Mouse (Mus musculus): ENCODE measurements around the gene Prok2. TPM values are rescaled to one million over a fixed set of nuclear protein-coding genes. Genes with fewer than 3 reads are reported as not detected.
A peak's percentile ranks its signal among the peaks of the same experiment; 100 is the strongest.

Gene Prok2
- total RNA-seq, 2 experiments from 2014 or later, result 0.26 to 0.61 TPM

GRCm38 (mm10) chr6:99692916-99693841 lies 33.0 kb downstream of the Prok2 start:
- peak in 1 of 2 experiments; percentile 56 for DNase-seq (ENCODE audit: low spot score in 2 of 2)

GRCm38 (mm10) chr6:99692206-99692915 lies 33.8 kb downstream of the Prok2 start, which contains the start of gene Gpr27:
Gene Gpr27 (plus strand): TSS chr6:99692679.
- DNase-seq (ENCODE audit: low spot score in 2 of 2), result peak; percentile 30 to 59

GRCm38 (mm10) chr6:99691666-99692205 lies 34.5 kb downstream of the Prok2 start:
- DNase-seq (ENCODE audit: low spot score in 2 of 2), result no peak

GRCm38 (mm10) chr6:99688513-99688912 lies 37.7 kb downstream of the Prok2 start:
- no peak for DNase-seq (ENCODE audit: low spot score in 2 of 2)

GRCm38 (mm10) chr6:99684899-99685298 lies 41.3 kb downstream of the Prok2 start:
- DNase-seq (ENCODE audit: low spot score in 2 of 2), result no peak

- DNase-seq (ENCODE audit: low spot score in 2 of 2), result no peak
These were observed 42.2 kb downstream of the Prok2 start for GRCm38 (mm10) chr6:99683974-99684373.

- peak in 1 of 2 experiments; percentile 25 for DNase-seq (ENCODE audit: low spot score in 2 of 2)
These were observed 48.1 kb downstream of the Prok2 start for GRCm38 (mm10) chr6:99678108-99678507.

- no peak for DNase-seq (ENCODE audit: low spot score in 2 of 2)
These were observed 48.9 kb downstream of the Prok2 start for GRCm38 (mm10) chr6:99677325-99677724.

- no peak for DNase-seq (ENCODE audit: low spot score in 2 of 2)
These were observed 51.7 kb downstream of the Prok2 start for GRCm38 (mm10) chr6:99674482-99674881.

GRCm38 (mm10) chr6:99671768-99672167 lies 54.4 kb downstream of the Prok2 start:
- DNase-seq (ENCODE audit: low spot score in 2 of 2), result no peak

- peak; percentile 60 to 61 for DNase-seq (ENCODE audit: low spot score in 2 of 2)
These were observed 55.6 kb downstream of the Prok2 start for GRCm38 (mm10) chr6:99670481-99671119.

- DNase-seq (ENCODE audit: low spot score in 2 of 2), result peak; percentile 63 to 75
These were observed 56.5 kb downstream of the Prok2 start for GRCm38 (mm10) chr6:99669481-99670325.

GRCm38 (mm10) chr6:99667290-99667689 lies 58.9 kb downstream of the Prok2 start:
- DNase-seq (ENCODE audit: low spot score in 2 of 2), result no peak

GRCm38 (mm10) chr6:99666318-99667171 lies 59.6 kb downstream of the Prok2 start, which contains the start of the genes Eif4e3 and Gm20696:
Gene Eif4e3 (minus strand): TSS chr6:99666771.
Gene Gm20696 (minus strand): TSS chr6:99666797.
- DNase-seq (ENCODE audit: low spot score in 2 of 2), result peak in 1 of 2 experiments; percentile 25

- no peak for DNase-seq (ENCODE audit: low spot score in 2 of 2)
These were observed 60.5 kb downstream of the Prok2 start for GRCm38 (mm10) chr6:99665457-99666317.

- no peak for DNase-seq (ENCODE audit: low spot score in 2 of 2)
These were observed 63.0 kb downstream of the Prok2 start for GRCm38 (mm10) chr6:99663232-99663631.
